Mouse (Mus musculus) thymus, postnatal 0 days (tissue): ENCODE measurements around the gene Anks1b. TPM values are rescaled to one million over a fixed set of nuclear protein-coding genes. Genes with fewer than 3 reads are reported as not detected.

Experiments used
- DNase-seq: peaks from one replicate; pipeline ENCODE4 v3.0.0-alpha.2; 2015; ENCODE audit warnings: low spot score
- polyA plus RNA-seq: library from polyadenylated mRNA; unstranded; fragments of >200 nt; fragmentation: Nextera tagmentation; extraction: Ambion mirVana; gene quantifications from 2 replicates; pipeline ENCODE4 v1.2.1, GENCODE M21; 2015

Gene Anks1b
- polyA plus RNA-seq, 1 experiment from 2014 or later: 0.18 TPM

DNA sequence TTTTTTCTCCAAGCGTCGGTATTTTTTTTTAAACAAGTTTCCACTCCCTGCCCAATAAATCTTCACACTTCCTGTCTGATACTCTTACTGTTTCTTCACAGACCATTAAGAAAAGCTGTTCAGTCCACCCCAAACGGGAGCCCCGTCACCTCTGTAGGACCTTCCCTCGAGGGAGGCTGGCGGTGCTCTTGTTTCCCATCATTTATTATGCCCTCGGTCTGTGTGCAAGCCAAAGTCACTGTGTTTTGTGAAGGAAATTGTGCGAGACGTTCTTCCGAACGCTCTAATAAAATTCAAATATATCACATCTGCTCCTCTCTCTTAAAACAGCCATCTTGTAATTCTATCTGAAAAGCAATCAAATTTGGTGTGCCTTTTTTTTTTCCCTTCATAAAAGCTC, 978.7 kb downstream of the Anks1b start:
- DNase-seq: no peak

DNA sequence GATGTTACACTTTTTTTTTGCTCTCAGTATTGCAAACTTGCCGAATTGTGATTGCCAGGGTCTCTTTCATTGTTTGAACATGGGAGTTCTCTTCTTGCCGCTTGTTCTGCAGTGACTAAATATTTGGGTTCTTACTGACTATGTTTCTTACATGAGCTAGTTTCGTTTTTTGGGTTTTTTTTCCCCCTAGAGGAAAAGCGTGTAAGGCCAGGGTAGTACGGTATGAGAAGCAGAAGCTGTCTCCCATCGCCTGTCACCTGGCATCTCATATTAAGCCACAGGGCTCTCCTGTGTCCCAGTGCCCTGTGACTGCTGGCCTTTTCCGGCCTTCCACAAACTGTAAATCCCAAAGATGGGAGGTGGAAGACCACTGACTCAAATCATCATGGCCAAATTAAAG, 979.1 kb downstream of the Anks1b start:
- no peak for DNase-seq

DNA sequence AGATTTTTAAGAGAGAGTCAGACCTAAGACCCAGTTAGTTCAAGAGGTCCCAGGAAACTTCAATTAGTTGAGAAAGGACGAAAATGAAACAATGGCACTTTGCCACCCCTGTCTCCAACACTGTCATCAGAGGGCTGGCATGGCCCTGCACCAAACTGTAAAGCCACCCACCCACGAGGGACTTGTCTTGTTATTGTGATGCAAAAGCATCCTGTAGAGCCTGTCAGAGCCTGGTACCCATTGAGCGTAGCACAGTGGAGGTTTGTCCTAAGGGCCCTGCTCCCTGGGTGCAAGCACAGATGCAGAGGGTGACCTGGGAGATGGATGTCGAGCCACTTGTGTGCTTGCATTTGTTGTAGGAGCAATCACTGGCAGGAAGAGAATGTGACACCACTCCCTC, 983.4 kb downstream of the Anks1b start:
- DNase-seq: no peak

DNA sequence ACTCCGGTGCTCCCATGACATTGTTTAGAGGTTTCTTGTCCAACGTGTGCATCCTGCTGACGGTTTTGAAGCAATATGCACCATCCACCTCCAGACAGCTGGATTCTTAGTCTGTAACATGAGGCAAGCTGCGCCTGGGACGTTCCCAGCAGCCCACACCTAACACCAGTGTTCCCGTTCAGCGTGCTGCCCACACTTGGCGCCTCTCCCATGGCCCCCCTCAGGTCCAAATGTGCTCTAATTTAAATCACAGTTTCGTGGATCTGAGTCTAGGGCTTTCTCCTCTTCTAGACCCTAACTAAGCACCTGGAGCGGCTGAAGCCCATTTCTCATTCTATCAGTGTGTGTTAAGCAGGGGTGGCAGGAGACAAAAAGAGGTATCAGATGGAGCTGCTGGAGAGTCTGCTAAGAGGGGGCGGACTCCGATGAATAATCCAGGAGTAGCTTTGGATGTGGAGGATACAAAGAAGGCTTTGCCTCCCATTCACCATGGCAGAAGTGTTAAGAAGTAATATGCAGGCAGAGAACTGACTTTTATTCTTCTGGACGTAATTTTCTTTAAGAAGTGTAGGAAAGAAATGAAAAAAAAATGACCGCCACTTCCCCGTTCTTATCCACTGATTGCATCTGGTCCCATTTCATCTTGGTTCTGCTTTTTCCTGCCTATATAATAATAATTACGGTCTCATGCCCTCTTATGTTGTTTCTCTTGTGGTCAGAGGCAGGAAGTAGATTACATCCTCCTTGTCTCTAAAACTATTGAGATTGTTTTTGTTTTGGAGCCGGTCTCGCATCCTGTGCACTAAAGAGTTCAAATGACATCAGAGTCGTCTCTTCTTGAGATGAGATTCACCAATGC, 986.6 kb downstream of the Anks1b start:
- DNase-seq: no peak

DNA sequence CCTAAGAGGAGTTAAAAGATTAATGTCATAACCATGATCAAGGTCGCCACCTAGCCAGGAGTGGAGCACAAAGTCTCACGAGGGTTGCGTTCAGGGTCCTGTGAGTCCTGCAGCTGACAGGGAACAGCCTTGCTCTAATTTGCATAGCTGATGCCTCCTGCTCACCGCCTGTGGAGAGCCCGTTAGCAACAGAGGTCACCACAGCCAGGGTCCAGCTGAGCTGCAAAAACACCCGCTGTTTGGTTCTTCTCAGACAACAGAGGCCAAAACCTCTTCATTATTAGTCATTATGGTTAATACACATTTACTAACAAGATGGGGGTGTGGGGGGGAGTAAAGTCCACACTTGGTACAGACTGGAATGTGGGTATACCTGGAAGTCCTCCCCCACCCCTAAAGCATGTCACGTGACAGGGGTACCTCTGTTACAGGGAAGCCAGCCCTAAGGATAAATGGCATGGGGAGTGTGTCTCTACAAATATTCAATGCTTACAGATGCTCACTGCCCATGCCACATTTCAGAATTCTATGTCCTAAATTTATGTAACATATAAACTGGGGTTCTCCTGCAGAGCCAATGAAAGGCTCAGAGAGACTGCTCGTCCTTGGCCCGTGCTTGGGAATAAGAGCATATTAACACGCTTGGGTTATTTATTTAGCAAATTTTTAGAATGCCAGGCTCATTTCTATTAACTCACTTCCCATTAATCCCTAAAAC, 990.7 kb downstream of the Anks1b start:
- DNase-seq: no peak

DNA sequence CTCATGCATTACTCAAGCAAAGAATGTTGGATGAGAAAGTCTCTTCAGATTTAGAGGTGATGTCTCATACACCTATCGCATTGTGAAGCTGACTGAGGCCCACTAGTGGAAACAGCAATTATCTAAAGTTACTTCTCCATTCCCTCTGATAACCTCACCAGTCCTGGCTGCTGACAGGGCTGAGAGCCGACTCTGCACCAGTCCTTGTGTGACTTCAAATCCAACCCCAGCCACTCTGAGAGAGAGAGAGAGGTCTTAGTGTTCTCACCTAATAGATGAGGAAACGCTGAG, 991.2 kb downstream of the Anks1b start:
- no peak for DNase-seq

DNA sequence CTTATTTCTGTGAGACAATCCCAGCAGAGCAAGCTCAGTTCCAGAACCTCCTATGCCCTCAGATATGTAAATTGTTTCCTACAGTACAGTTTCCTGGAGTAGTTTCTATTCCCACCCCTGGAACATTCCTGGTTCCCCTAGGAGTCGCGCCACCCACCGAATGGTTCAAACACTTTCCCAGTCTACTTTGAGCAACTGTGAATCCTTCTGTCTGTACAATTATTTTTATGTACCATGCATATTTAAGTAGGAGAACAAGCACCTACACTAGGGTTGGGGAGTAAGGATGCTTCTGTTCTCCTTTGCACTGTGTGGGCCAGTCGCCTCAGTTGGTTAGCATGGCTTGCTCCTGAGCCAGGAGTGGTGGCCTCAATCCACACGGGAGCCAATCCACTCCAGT, 999.9 kb downstream of the Anks1b start:
- DNase-seq: no peak

DNA sequence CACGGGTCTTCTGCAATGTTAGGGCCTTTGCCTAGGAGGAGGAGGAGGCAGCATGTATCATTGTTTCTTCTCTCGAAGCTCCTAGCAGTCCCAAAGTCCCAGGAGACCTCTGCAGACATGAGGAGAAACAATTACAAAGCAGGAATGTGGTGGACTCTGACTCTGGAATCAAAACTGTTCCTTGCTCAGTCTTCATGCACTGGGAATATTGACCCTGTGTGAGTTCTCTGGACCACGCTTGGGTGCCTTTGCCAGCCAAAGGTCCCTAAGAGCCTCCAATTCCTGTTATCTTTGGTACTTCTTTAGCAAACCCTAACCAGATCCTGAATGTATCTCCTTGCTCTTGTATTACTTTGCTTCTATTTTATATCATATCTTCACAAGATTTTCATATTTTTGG, 1000.9 kb downstream of the Anks1b start:
- no peak for DNase-seq

DNA sequence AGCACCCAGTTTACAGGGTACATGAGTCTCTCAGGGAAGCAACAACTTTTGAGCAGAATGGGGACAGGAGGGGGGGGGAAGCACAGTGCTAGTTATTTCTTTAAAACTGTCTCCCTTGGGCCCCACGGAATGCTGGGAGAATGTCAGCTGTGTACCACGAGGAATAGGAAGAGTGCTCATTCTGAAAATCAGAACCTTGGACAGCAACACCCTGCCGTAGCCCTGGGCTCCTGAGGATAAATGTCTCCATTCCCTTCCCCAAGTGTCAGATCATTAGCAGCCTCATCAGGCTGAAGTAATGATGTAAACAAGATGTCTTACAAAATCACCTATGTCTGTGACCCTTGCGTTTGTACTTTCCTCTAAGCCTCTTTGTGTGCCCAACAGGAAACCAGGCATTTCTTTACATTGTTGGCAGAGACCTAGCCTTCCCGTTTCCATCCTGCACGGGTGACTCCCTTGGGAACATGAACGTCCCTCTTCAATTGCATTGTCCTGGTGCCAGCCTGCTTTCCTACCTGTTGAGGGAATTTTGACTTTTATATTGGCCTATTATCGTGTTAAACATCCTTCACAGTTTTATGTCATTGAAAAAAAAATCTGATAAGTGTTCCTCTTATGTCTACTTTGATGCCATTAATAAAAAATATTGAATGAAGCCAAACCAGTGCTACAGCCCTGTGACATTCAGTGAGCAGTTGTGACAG, 1007.7 kb downstream of the Anks1b start:
- no peak for DNase-seq

DNA sequence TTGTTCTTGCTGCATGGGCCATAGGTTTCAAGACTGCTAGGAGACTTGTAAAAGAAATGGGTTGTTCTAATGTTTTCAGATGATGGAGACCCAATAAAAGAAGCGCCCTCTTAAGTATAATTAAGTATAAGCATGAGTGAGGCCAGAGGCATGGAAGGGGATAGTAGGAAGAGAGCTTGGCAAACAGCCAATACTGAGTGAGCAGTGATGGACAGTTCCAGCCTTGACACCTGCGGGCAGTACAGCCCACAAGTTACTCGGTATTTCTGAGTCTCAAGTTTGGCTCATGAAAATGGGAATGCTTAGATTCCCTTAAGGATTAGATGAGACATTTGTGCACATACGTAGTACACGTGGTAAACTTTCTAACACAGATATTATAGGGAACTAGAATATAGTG, 1016.3 kb downstream of the Anks1b start:
- no peak for DNase-seq

DNA sequence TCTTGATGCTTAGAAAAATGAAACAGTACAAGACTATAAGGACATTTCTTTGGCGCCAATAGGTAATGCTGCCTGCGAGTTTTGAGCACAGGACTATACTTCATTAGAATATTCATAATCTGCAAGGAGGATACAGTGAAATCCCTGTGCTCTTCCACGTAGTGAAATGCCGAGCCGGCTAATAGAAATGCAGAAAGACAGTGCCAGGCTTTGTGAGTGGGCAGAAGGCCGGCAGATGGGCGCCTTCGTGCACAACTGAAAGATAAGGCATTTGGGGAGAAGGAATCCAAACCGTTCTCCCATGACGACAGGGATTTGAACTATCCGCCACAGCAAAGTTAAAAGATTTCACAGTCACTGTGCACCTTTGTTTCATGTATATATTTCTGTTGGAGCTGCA, 1019.4 kb downstream of the Anks1b start:
- no peak for DNase-seq

DNA sequence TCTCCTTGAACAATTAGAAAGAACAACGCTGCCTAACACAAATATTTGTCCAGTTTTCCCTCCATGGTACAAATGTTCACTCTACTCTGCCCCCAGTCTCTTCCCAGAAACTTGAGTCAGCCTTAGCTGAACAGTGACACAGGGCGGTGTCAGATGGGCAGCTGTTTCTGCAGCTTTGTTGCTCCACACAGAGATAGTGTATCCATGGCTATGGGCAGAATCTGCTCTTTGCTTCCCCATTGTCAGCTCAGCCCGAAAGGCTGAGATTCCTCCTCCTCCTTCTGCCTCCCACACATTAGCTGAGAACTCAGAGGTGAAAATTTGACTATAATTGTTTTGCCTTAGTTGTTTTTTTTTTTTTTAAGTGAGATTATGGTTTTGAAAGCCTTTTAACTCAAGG, 1024.6 kb downstream of the Anks1b start:
- DNase-seq: no peak

DNA sequence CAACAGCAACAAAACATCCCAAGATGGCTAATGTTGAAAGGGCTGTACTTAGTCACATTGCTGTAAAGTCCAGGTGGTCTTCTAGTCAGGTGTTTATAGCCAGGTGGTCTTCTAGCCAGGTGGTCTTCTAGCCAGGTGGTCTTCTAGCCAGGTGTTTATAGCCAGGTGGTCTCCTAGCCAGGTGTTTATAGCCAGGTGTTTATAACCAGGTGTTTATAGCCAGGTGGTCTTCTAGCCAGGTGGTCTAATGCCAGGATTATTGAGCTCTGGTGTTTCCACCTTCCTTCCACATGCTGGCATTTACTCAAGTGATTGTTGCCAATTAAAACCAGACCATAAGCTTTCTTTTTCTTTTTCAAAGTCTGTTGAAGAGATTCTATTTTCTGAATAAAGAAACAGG, 1030.9 kb downstream of the Anks1b start:
- no peak for DNase-seq

DNA sequence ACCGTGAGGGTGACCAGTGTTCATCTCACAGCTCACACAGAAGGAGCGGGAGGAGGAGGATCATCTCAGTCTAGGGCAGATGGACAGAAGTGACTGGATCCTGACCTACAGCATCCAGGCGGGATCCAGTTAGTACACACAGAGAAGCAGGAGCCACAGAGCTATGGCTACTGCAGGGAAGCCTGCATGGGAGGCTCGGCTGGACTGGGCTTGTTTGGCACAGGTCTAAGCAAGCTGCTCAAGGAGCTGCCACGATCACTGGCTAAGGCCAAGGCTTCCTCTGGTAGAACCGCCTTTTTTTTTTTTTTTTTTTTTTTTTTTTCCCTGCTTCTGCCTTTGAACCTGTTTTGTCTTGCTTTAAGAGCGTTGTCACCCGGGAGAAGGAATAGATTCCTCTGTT, 1034.1 kb downstream of the Anks1b start:
- DNase-seq: no peak

DNA sequence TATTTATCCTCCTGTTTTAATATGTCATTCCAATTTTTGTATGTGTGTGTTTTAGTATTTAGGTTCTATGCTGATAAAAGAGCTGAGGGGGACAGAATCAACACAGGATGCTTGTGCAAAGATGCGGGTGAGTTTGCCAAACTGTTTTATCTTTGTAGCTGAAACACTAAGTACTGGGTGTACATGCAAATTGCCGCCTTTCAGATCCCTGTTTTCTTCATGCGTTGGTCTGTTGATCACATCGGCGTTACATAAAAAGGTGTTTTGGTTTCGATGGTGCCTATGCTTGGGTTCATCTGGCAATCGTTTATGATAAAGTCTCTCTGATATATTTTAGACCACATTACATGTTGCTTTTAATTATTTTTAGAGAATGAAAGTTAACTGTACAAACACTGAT, 1050.2 kb downstream of the Anks1b start:
- no peak for DNase-seq

DNA sequence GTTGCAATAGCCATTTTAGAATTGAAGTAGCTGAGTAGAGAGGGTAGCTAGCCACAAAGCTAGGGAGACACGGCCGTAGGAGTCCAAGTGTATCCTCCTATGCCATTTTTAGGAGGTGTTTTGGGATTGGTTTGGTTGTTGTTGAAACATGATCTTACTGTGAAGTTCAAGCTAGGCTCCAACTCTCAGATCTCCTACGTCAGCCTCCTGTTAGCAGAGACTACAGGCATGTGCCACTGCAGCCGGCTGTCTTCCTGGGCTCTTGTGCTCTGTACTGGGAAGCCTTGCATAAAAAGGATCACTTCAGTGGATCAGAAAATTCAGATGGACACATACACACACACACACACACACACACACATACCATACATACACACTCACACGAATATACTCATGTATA, 1059.8 kb downstream of the Anks1b start:
- no peak for DNase-seq

DNA sequence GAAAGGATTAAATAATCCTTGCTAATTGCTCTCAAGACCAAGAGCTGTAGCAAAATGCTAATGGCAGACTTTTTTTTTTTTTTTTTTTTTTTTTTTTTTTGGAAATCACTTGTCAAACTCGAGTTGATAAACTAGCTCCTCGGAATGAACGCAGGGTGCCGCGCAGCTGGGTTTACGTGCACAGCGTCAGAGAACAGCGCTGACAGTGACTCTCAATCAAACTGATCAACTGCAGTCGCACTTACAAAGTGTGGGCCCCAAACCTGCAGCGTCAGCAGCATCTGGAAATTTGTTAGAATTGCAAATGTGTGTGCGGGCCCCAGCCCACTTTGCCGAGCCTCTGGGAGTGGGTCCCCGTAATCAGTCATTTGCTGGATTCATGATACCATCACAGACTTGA, 1061.4 kb downstream of the Anks1b start:
- no peak for DNase-seq

DNA sequence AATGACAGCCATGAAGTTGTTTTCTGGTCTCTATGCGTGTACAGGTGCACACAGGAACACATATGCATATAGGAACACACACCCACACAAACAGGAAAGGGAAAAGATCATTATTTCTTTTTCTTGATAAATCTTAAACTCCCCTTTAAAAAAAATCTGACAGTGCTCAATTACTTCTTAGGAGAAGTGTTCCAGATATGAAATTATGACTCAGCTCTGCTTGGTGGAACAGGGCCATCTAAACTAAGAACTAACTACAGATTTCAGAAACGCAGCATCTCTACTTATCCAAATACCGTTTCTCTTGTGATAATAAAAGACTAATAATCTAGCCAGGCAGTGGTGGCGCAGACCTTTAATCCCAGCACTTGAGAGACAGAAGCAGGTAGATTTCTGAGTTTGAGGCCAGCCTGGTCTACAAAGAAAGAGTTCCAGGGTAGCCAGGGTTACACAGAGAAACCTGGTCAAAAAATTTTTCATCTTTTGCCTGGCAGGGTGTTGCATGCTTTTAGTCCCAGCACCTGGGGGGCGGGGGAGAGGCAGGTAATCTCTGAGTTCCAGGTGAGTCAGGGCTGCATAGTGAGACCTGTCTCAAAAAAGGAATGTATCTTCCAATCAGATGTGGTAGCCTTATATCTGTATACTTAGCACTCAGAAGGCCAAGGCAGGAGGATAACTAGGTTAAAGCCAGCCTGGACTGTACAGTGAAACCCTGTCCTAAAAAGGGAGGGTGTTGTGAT, 1064.6 kb downstream of the Anks1b start:
- DNase-seq: no peak

DNA sequence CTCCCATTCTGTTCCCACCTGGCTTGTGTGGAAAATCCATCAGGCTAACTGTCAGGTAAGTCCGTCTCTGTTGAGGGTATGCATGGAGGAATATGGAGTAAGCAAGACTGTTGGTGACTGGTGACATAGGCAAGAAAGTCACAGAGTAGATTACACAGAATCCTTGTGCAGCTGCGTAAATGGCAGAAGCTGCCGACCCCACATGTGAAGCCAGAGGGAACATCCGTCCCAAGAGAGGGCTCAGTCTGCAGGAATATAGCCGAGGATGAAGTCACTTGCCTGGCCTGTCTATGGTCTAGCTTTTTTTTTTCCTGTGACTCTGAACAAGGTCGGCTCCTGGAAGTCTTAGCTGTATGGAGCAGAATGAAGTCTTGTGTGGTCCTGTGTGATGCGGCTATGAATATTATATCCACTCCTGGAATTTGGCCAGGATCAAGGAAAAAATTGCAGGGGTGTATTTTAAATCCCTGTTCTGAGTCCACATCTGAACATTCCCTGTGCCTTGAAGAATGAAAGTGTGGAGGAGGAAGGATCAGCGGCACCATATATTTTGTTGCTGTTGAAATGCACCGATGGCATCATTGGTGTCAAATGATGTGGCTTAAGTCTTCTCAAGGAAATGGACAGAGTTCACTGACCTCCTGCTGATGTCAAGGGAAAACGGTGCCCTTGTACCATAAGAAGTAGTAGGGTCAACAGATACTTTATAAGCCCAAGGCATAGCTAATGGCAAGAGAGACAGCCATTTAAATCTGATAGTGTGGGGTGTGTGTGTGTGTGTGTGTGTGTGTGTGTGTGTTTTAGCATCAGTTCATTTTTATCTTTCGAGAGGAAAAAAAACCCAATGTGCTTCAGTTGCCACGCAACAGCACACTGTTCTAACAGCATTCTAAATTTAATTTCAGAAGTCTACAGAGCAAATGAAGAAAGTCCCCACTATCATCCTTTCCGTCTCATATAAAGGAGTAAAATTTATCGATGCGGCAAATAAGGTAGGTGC, 1067.5 kb downstream of the Anks1b start:
- no peak for DNase-seq

DNA sequence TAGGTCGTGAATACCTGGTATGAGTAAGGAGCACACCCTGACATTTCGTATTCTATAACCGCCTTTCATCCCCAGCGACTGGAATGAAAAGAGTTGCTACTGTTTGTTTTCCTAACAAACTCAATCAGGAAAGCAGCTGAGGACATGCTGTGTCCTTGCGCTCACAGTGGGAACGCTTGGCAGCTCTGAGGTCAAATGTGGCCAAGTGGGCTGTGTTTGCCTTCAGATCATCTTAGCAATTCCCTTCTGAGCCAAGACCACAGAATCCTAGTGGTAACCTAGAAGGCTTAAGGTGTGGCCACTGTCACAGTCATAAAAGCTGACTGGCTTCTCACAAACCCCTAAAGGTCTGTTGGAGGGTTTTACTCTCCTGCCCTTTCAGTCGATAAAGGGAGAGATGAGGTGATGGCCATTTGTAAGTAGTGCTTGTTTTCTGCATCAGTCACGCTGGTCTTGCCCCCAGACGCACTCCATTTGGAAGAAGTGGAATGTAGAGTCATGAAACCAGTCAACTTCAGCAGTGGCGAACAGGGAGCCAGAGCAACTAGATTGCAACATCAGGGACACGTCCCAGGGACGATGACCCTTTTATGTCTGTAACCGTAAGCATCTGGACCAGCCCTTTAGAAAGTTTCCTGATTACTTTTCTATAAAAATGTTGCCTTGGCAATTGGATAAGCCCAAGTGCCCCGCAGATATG, 1068.8 kb downstream of the Anks1b start:
- no peak for DNase-seq
